Mouse (Mus musculus) CH12.LX (cell line): ENCODE data around the gene Smim24. TPM values are rescaled to one million over a fixed set of nuclear protein-coding genes. Genes with fewer than 3 reads are reported as not detected.

Source experiments
- DNase-seq: peaks from one replicate; pipeline ENCODE4 v3.0.0-alpha.2; 2013; ENCODE audit errors: extremely low read depth
- H3K27ac ChIP-seq: 2 replicates; pipeline ENCODE4 v1.5.1; 2012; ENCODE audit warnings: low read depth, mild to moderate bottlenecking, control low read depth, moderate library complexity; ENCODE audit not compliant: insufficient read depth
- H3K27me3 ChIP-seq: replicated peaks from 2 replicates; pipeline ENCODE3; 2012; ENCODE audit warnings: inconsistent platforms
- H3K36me3 ChIP-seq, 2 experiments: replicated peaks in 1 of 2; 2 replicates each; pipeline versions ENCODE3 to v1.6.1; 2012; ENCODE audit warnings: inconsistent platforms in 1 of 2, low read length in 1 of 2, mild to moderate bottlenecking in 1 of 2, mixed read lengths in 1 of 2, moderate library complexity in 1 of 2; ENCODE audit not compliant: control insufficient read depth in 1 of 2, insufficient read depth in 1 of 2
- H3K4me1 ChIP-seq, 2 experiments: 2 replicates each; pipeline ENCODE4 v1.6.1; 2012; ENCODE audit warnings: inconsistent platforms in 1 of 2, moderate library complexity in 1 of 2; ENCODE audit not compliant: insufficient read depth in 2 of 2, control insufficient read depth in 1 of 2
- H3K4me2 ChIP-seq: 2 replicates; pipeline ENCODE4 v1.6.1; 2012; ENCODE audit warnings: low read depth, mild to moderate bottlenecking, control low read depth; ENCODE audit not compliant: poor library complexity, insufficient read depth, severe bottlenecking
- H3K4me3 ChIP-seq, 3 experiments: fragments of 150-350 bp in 1 of 3; sonication (generic) in 1 of 3; replicated peaks in 1 of 3; 2 replicates each; pipeline versions ENCODE3 to v1.5.1; 2011 to 2012; ENCODE audit warnings: low read depth in 2 of 3, low read length in 2 of 3, mild to moderate bottlenecking in 2 of 3, moderate library complexity in 2 of 3, control low read depth in 1 of 3, improper control_type of control experiment in 1 of 3, inconsistent platforms in 1 of 3, mixed read lengths in 1 of 3; ENCODE audit not compliant: poor library complexity in 1 of 3
- H3K79me2 ChIP-seq: replicated peaks from 2 replicates; pipeline ENCODE4 v1.6.1; 2012; ENCODE audit warnings: mild to moderate bottlenecking, moderate library complexity; ENCODE audit not compliant: control insufficient read depth, poor library complexity, insufficient read depth, severe bottlenecking; ENCODE audit errors: extremely low read depth
- H3K9ac ChIP-seq: 2 replicates; pipeline ENCODE4 v1.6.1; 2012; ENCODE audit warnings: low read depth, mild to moderate bottlenecking, control low read depth, moderate library complexity; ENCODE audit not compliant: insufficient read depth
- H3K9me3 ChIP-seq: replicated peaks from 2 replicates; pipeline ENCODE3; 2012; ENCODE audit warnings: low read length, inconsistent platforms, mixed read lengths
- BHLHE40 ChIP-seq: IDR thresholded peaks from 2 replicates; pipeline ENCODE4 v1.6.1; 2011; ENCODE audit warnings: mild to moderate bottlenecking, low read depth, low read length, improper control_type of control experiment
- CHD2 ChIP-seq: IDR thresholded peaks from 2 replicates; pipeline ENCODE4 v1.6.1; 2011; ENCODE audit warnings: low read length, improper control_type of control experiment
- MAFK ChIP-seq: IDR thresholded peaks from 2 replicates; pipeline ENCODE4 v1.6.1; 2011; ENCODE audit warnings: low read length, improper control_type of control experiment; ENCODE audit not compliant: insufficient replicate concordance
- MXI1 ChIP-seq: IDR thresholded peaks from 2 replicates; pipeline ENCODE4 v1.6.1; 2011; ENCODE audit warnings: mild to moderate bottlenecking, low read depth, low read length, improper control_type of control experiment
- MYC ChIP-seq: IDR thresholded peaks from 2 replicates; pipeline ENCODE4 v1.6.1; 2011; ENCODE audit warnings: low read depth, mild to moderate bottlenecking, improper control_type of control experiment, low read length
- PAX5 ChIP-seq: IDR thresholded peaks from 2 replicates; pipeline ENCODE4 v1.6.1; 2012; ENCODE audit warnings: low read length, inconsistent platforms, mixed read lengths
- POLR2AphosphoS2 ChIP-seq: IDR thresholded peaks from 2 replicates; pipeline ENCODE4 v1.6.1; 2011; ENCODE audit warnings: low read depth, low read length, improper control_type of control experiment
- ZKSCAN1 ChIP-seq: IDR thresholded peaks from 2 replicates; pipeline ENCODE4 v1.6.1; 2012; ENCODE audit warnings: low read depth, inconsistent platforms, low read length, improper control_type of control experiment, borderline replicate concordance
- ZNF384 ChIP-seq: IDR thresholded peaks from 2 replicates; pipeline ENCODE4 v1.6.1; 2012; ENCODE audit warnings: low read depth, low read length, improper control_type of control experiment, inconsistent platforms
- dilution Hi-C: fragments of 300-500 bp; cut with MboI; formaldehyde crosslinking; loops from 2 replicates; pipeline ENCODE4 v1.14.3; 2020; ENCODE audit warnings: low sequenced_read_pairs; ENCODE audit not compliant: extremely low pct_unique_long_range_greater_than_20kb, extremely low pct_ligation_motif_present
- in situ Hi-C: fragments of 300-500 bp; cut with MboI; formaldehyde crosslinking; loops from 3 replicates; pipeline ENCODE4 v1.14.3; 2019; ENCODE audit warnings: low sequenced_read_pairs, low pct_ligation_motif_present, low pct_unique_long_range_greater_than_20kb, mixed read lengths
- polyA plus RNA-seq: library from polyadenylated mRNA; unstranded; fragments of >175 nt; gene quantifications from 2 replicates; pipeline ENCODE4 v1.2.1, GENCODE M21; 2012; ENCODE audit warnings: low read depth; ENCODE audit not compliant: insufficient read length
- total RNA-seq, 2 experiments: library from RNA; depleted of rRNA; stranded (reverse); fragments of 300-350 nt in 1 of 2; fragments of >200 nt in 1 of 2; gene quantifications; 2 replicates each; pipeline ENCODE4 v1.2.3; 2012 to 2014

Smim24 gene
- total and polyA plus RNA-seq, 3 experiments: 0.13 to 0.64 TPM; not detected in 1

DNA sequence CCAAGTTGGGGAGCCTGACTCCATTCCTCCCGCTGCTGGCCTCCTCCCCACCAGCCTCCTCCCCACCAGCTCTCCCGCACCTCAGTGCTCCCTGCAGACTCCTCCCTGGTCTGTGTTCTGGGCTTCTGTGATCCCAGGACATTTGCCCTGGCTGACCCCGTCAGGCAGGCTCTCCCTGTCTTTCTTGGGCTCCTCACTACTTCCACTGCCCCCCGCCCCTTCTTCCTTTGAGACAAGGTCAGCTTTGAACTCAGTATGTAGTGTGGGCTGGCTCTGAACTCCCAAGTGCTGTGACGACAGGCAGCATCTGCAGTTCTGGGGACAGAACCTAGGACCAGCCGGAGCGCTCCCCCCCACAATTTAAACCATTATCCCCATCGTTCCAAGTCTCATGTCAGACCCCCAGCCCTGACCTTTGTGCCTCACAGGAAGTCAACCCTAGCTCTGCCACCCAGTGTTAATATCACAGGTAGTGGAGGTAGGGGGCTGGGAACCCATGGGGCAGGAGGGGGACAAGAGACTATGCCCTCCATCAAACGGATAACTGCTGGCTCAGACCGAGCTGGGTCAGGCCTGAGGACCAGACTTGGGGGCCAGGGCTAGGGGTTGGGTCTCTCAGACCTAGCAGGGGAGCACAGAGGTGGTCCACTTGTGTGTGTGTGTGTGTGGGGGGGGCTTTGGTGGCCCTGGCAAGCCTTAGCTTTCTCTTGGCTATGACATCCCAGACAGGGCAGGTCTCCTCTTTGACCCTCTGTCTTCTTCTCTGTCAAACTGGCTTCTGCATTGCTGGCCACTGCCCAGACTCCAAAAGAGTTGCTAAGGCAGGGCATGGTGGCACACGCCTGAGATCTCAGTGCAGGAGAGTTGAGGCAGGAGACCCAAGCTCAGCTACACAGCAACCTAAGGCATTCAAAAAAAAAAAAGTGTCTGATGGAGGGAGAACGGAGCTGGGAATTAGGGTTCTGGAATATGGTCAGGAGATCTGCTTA lies 24.7 kb downstream of the Smim24 start:
- no peak for TF ChIP-seq MXI1
- Histone ChIP-seq H3K4me3 (no peak overlapping the region), H3K9me3 (no peaks in the 10 kb centered on the region), H3K4me2 (no peak overlapping the region), H3K27ac (no peak overlapping the region), H3K9ac (no peak overlapping the region), H3K4me1 (peaks cover 27 to 36% of the 10 kb centered on the region in 2 experiments), H3K27me3 (no peaks in the 10 kb centered on the region), H3K79me2 (peaks cover 10% of the 10 kb centered on the region), H3K36me3 (peaks cover 31 to 58% of the 10 kb centered on the region in 2 experiments)
- in situ Hi-C loops: no loop called here
- DNase-seq: no peak
- dilution Hi-C loops: no loop called here

DNA sequence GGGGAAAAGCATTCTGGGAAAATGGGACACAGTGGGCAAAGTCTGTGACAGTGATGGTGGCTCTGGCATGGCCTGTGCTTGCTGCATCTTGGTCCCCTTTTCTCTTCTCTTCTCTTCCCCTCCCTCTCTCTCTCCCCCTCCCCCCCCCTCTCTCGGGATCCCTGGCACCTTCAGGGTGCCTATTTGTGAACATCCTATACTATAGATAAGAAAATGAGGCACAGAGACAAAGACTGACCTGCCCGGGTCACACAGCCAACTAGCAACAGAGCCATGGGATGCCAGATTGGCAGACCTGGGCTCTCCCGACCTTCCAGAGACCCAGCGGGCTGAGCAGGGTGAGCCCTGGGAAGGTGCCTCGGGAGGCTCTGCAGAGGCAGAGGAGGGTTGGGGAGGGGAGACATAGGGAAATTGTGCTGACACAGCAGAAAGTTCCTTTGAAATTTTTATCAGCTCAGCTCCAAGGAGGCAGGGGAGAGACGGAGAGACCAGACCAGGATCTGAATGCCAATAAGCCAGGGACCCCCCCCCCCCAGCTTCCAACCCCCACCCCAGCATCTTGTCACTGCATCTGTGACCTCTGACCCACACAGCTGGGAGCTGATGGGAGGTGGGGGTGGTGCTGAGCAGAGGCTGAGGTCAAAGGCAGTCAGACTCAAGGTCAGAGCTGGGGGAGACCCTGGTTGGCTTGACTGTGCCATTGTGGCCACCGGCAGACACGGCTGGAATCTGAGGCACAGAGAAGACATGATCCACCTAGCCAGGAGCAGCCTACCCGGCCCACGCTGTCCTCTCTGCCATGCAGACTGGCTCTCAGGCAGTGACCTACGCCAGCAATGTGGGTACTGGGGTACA lies 25.6 kb downstream of the Smim24 start:
- no peak overlapping the region for H3K27ac ChIP-seq
- dilution Hi-C loops: no loop called here
- no peaks in the 10 kb centered on the region for H3K27me3 ChIP-seq
- TF ChIP-seq PAX5: no peak
- TF ChIP-seq MYC: no peak
- TF ChIP-seq MAFK: peak; percentile 87
- no peak for TF ChIP-seq ZKSCAN1
- no peak for TF ChIP-seq CHD2
- no peak for TF ChIP-seq ZNF384
- TF ChIP-seq MXI1: no peak
- no peak for TF ChIP-seq BHLHE40
- no peak for TF ChIP-seq POLR2AphosphoS2
- no peaks in the 10 kb centered on the region for H3K9me3 ChIP-seq
- DNase-seq: no peak
- H3K4me2 ChIP-seq: no peak overlapping the region
- H3K9ac ChIP-seq: no peak overlapping the region
- peaks cover 21 to 30% of the 10 kb centered on the region in 2 experiments for H3K4me1 ChIP-seq
- in situ Hi-C loops: no loop called here
- no peak overlapping the region for H3K4me3 ChIP-seq
- peaks cover 10% of the 10 kb centered on the region for H3K79me2 ChIP-seq
- peaks cover 25 to 50% of the 10 kb centered on the region in 2 experiments for H3K36me3 ChIP-seq
